Mouse (Mus musculus) gastrocnemius, postnatal 4 days (tissue): ENCODE data around the gene Rtn4rl1. TPM values are rescaled to one million over a fixed set of nuclear protein-coding genes. Genes with fewer than 3 reads are reported as not detected.

Experiments used
- DNase-seq, 2 experiments: peaks; one replicate each; pipeline ENCODE4 v3.0.0; 2021 to 2022; ENCODE audit warnings: low spot score in 2 of 2, mixed read lengths in 2 of 2
- total RNA-seq, 2 experiments: library from RNA; stranded (reverse); gene quantifications; 2 replicates each; pipeline ENCODE4 v1.2.3; 2021

Gene Rtn4rl1
- total RNA-seq, 2 experiments from 2014 or later: 4.2 to 5.0 TPM

GRCm38 (mm10) chr11:75183917-75184570 is 9.5 kb upstream of the Rtn4rl1 start:
- no peak for DNase-seq

GRCm38 (mm10) chr11:75184573-75184972 is 9.0 kb upstream of the Rtn4rl1 start:
- no peak for DNase-seq

- no peak for DNase-seq
Measured at GRCm38 (mm10) chr11:75184986-75185385, 8.6 kb upstream of the Rtn4rl1 start.

GRCm38 (mm10) chr11:75189713-75190370 is 3.7 kb upstream of the Rtn4rl1 start:
- no peak for DNase-seq

GRCm38 (mm10) chr11:75190371-75190724 is 3.2 kb upstream of the Rtn4rl1 start:
- peak; percentile 55 to 78 for DNase-seq

GRCm38 (mm10) chr11:75190905-75191441 is 2.6 kb upstream of the Rtn4rl1 start, which contains the start of gene Dph1:
Gene Dph1, minus strand, starts transcription at chr11:75191241.
- no peak for DNase-seq

GRCm38 (mm10) chr11:75191841-75192240 is 1.7 kb upstream of the Rtn4rl1 start:
- no peak for DNase-seq

- peak; percentile 62 to 81 for DNase-seq
Measured at GRCm38 (mm10) chr11:75192336-75193214, 1.0 kb upstream of the Rtn4rl1 start.

GRCm38 (mm10) chr11:75194121-75194849 is 702 bp downstream of the Rtn4rl1 start:
- DNase-seq: peak in 1 of 2 experiments; percentile 33

- DNase-seq: no peak
Measured at GRCm38 (mm10) chr11:75194850-75195461, 1.4 kb downstream of the Rtn4rl1 start.

GRCm38 (mm10) chr11:75196131-75196530 is 2.5 kb downstream of the Rtn4rl1 start:
- no peak for DNase-seq

GRCm38 (mm10) chr11:75197956-75198355 is 4.4 kb downstream of the Rtn4rl1 start:
- DNase-seq: no peak

- no peak for DNase-seq
Measured at GRCm38 (mm10) chr11:75198792-75199191, 5.2 kb downstream of the Rtn4rl1 start.

- DNase-seq: no peak
Measured at GRCm38 (mm10) chr11:75199951-75200350, 6.4 kb downstream of the Rtn4rl1 start.

- DNase-seq: no peak
Measured at GRCm38 (mm10) chr11:75200935-75201334, 7.4 kb downstream of the Rtn4rl1 start.

- no peak for DNase-seq
Measured at GRCm38 (mm10) chr11:75201721-75202120, 8.1 kb downstream of the Rtn4rl1 start.

GRCm38 (mm10) chr11:75203926-75204325 is 10.3 kb downstream of the Rtn4rl1 start:
- DNase-seq: no peak

- DNase-seq: no peak
Measured at GRCm38 (mm10) chr11:75204472-75204871, 10.9 kb downstream of the Rtn4rl1 start.

GRCm38 (mm10) chr11:75206347-75206746 is 12.8 kb downstream of the Rtn4rl1 start:
- no peak for DNase-seq

GRCm38 (mm10) chr11:75209363-75209762 is 15.8 kb downstream of the Rtn4rl1 start:
- DNase-seq: no peak
